Mouse (Mus musculus): ENCODE measurements at regions not wholly inside any gene's neighbourhood (a gene's known extent, or its start where the extent isn't known, plus 50 kb on each side); places are given as distances from the start of the nearest gene placed in this dataset.

- Histone ChIP-seq H3K4me1 (ENCODE audit: control insufficient read depth, insufficient read depth, low read length) (no peaks in the 10 kb centered on the region), H3K4me3 (ENCODE audit: insufficient read depth, low read length) (no peak overlapping the region), H3K27ac (ENCODE audit: insufficient read depth, low read depth, low read length) (no peak overlapping the region)
- TF ChIP-seq POLR2A (IDR thresholded peaks at IDR 0.05; ENCODE audit: borderline replicate concordance, low read depth, low read length) (no peak), CTCF (IDR thresholded peaks at IDR 0.05; ENCODE audit: low read depth, low read length) (no peak)
Measured at GRCm38 (mm10) chr17:64923762-64924161, 87.9 kb upstream of the 4930583I09Rik start.

GRCm38 (mm10) chr17:64922235-64922634 lies 86.4 kb upstream of the 4930583I09Rik start:
- no peak overlapping the region for H3K4me3 ChIP-seq (ENCODE audit: insufficient read depth, low read length)
- no peak for TF ChIP-seq CTCF (IDR thresholded peaks at IDR 0.05; ENCODE audit: low read depth, low read length)
- TF ChIP-seq POLR2A (IDR thresholded peaks at IDR 0.05; ENCODE audit: borderline replicate concordance, low read depth, low read length), result no peak

GRCm38 (mm10) chr17:64920236-64920635 lies 84.4 kb upstream of the 4930583I09Rik start:
- TF ChIP-seq POLR2A (IDR thresholded peaks at IDR 0.05; ENCODE audit: borderline replicate concordance, low read depth, low read length) (no peak), CTCF (IDR thresholded peaks at IDR 0.05; ENCODE audit: low read depth, low read length) (no peak)
- Histone ChIP-seq H3K4me1 (ENCODE audit: control insufficient read depth, insufficient read depth, low read length) (no peaks in the 10 kb centered on the region), H3K27ac (ENCODE audit: insufficient read depth, low read depth, low read length) (no peak overlapping the region), H3K4me3 (ENCODE audit: insufficient read depth, low read length) (no peak overlapping the region)

More at GRCm38 (mm10) chr17:64922235-64922634, 86.4 kb upstream of the 4930583I09Rik start:
- Histone ChIP-seq H3K27ac (ENCODE audit: insufficient read depth, low read depth, low read length) (no peak overlapping the region), H3K4me1 (ENCODE audit: control insufficient read depth, insufficient read depth, low read length) (no peaks in the 10 kb centered on the region)

GRCm38 (mm10) chr17:64917830-64918229 lies 82.0 kb upstream of the 4930583I09Rik start:
- no peaks in the 10 kb centered on the region for H3K4me1 ChIP-seq (ENCODE audit: control insufficient read depth, insufficient read depth, low read length)
- no peak overlapping the region for H3K27ac ChIP-seq (ENCODE audit: insufficient read depth, low read depth, low read length)
- no peak for TF ChIP-seq CTCF (IDR thresholded peaks at IDR 0.05; ENCODE audit: low read depth, low read length)
- TF ChIP-seq POLR2A (IDR thresholded peaks at IDR 0.05; ENCODE audit: borderline replicate concordance, low read depth, low read length), result no peak
- no peak overlapping the region for H3K4me3 ChIP-seq (ENCODE audit: insufficient read depth, low read length)

- TF ChIP-seq POLR2A (IDR thresholded peaks at IDR 0.05; ENCODE audit: borderline replicate concordance, low read depth, low read length), result no peak
- TF ChIP-seq CTCF (IDR thresholded peaks at IDR 0.05; ENCODE audit: low read depth, low read length), result no peak
- H3K4me3 ChIP-seq (ENCODE audit: insufficient read depth, low read length), result no peak overlapping the region
- no peaks in the 10 kb centered on the region for H3K4me1 ChIP-seq (ENCODE audit: control insufficient read depth, insufficient read depth, low read length)
Measured at GRCm38 (mm10) chr17:64916657-64917056, 80.8 kb upstream of the 4930583I09Rik start.

GRCm38 (mm10) chr17:64915708-64916107 lies 79.8 kb upstream of the 4930583I09Rik start:
- Histone ChIP-seq H3K4me1 (ENCODE audit: control insufficient read depth, insufficient read depth, low read length) (no peaks in the 10 kb centered on the region), H3K4me3 (ENCODE audit: insufficient read depth, low read length) (no peak overlapping the region), H3K27ac (ENCODE audit: insufficient read depth, low read depth, low read length) (no peak overlapping the region)
- TF ChIP-seq POLR2A (IDR thresholded peaks at IDR 0.05; ENCODE audit: borderline replicate concordance, low read depth, low read length), result no peak
- no peak for TF ChIP-seq CTCF (IDR thresholded peaks at IDR 0.05; ENCODE audit: low read depth, low read length)

More at GRCm38 (mm10) chr17:64916657-64917056, 80.8 kb upstream of the 4930583I09Rik start:
- H3K27ac ChIP-seq (ENCODE audit: insufficient read depth, low read depth, low read length), result no peak overlapping the region

GRCm38 (mm10) chr17:64915025-64915424 lies 79.2 kb upstream of the 4930583I09Rik start:
- H3K27ac ChIP-seq (ENCODE audit: insufficient read depth, low read depth, low read length), result no peak overlapping the region
- TF ChIP-seq POLR2A (IDR thresholded peaks at IDR 0.05; ENCODE audit: borderline replicate concordance, low read depth, low read length) (no peak), CTCF (IDR thresholded peaks at IDR 0.05; ENCODE audit: low read depth, low read length) (no peak)
- no peaks in the 10 kb centered on the region for H3K4me1 ChIP-seq (ENCODE audit: control insufficient read depth, insufficient read depth, low read length)
- no peak overlapping the region for H3K4me3 ChIP-seq (ENCODE audit: insufficient read depth, low read length)

- TF ChIP-seq POLR2A (IDR thresholded peaks at IDR 0.05; ENCODE audit: borderline replicate concordance, low read depth, low read length) (no peak), CTCF (IDR thresholded peaks at IDR 0.05; ENCODE audit: low read depth, low read length) (no peak)
- Histone ChIP-seq H3K4me1 (ENCODE audit: control insufficient read depth, insufficient read depth, low read length) (no peaks in the 10 kb centered on the region), H3K4me3 (ENCODE audit: insufficient read depth, low read length) (no peak overlapping the region), H3K27ac (ENCODE audit: insufficient read depth, low read depth, low read length) (no peak overlapping the region)
Measured at GRCm38 (mm10) chr17:64914302-64914701, 78.4 kb upstream of the 4930583I09Rik start.

GRCm38 (mm10) chr17:64908671-64909070 lies 72.8 kb upstream of the 4930583I09Rik start:
- H3K4me3 ChIP-seq (ENCODE audit: insufficient read depth, low read length), result no peak overlapping the region
- no peak overlapping the region for H3K27ac ChIP-seq (ENCODE audit: insufficient read depth, low read depth, low read length)
- H3K4me1 ChIP-seq (ENCODE audit: control insufficient read depth, insufficient read depth, low read length), result no peaks in the 10 kb centered on the region
- no peak for TF ChIP-seq CTCF (IDR thresholded peaks at IDR 0.05; ENCODE audit: low read depth, low read length)
- no peak for TF ChIP-seq POLR2A (IDR thresholded peaks at IDR 0.05; ENCODE audit: borderline replicate concordance, low read depth, low read length)

GRCm38 (mm10) chr17:64901721-64902623 lies 66.1 kb upstream of the 4930583I09Rik start:
- H3K4me3 ChIP-seq (ENCODE audit: insufficient read depth, low read length), result no peak overlapping the region
- no peaks in the 10 kb centered on the region for H3K4me1 ChIP-seq (ENCODE audit: control insufficient read depth, insufficient read depth, low read length)
- TF ChIP-seq POLR2A (IDR thresholded peaks at IDR 0.05; ENCODE audit: borderline replicate concordance, low read depth, low read length), result no peak
- no peak for TF ChIP-seq CTCF (IDR thresholded peaks at IDR 0.05; ENCODE audit: low read depth, low read length)
- H3K27ac ChIP-seq (ENCODE audit: insufficient read depth, low read depth, low read length), result no peak overlapping the region

All from bone marrow macrophage, adult 2 months (primary cell).